Mouse (Mus musculus): ENCODE measurements around the gene Sdhc. TPM values are rescaled to one million over a fixed set of nuclear protein-coding genes. Genes with fewer than 3 reads are reported as not detected.

The Sdhc gene
- polyA plus RNA-seq, 1 experiment from 2014 or later = 258 TPM

DNA sequence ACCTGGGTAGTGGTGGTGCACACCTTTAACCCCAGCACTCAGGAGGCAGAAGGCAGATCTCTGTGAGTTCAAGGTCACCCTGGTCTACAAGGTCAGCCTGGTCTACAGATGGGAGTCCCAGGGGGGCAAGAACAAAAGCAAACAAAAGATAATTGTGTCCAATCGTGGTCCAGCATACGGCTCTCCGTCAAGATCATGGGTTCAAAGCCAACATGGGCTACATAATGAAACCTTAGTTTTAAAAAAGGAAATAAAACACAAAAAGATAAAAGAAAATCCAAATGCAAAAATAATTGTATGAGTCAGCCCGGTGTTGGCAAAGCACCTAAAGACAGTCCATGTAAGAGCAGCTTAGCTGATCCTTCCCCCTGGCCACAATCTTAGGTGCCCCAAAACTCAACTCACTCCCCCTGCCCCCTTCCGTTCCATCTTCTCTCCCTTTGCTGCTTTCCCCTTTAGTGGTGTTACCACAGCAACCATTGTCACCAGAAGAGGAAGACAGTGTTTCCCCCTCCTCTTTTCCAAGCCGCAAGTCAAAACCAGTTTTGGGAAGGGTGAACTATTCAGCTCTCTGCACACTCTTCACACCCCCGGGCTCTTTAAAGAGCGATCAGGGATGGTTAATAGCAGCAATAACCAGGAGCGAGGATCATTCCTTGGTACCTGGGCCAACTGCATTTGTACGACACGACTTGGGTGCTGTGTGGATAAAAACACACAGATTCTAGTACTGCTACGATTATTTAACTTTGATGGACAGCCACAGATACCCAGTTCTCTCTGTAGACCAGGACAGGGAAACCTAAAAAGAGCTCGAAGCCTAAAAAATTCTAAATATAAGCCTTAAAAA, 37.7 kb upstream of the Sdhc start:
- no peak overlapping the region for H3K4me3 ChIP-seq (replicated peaks)

DNA sequence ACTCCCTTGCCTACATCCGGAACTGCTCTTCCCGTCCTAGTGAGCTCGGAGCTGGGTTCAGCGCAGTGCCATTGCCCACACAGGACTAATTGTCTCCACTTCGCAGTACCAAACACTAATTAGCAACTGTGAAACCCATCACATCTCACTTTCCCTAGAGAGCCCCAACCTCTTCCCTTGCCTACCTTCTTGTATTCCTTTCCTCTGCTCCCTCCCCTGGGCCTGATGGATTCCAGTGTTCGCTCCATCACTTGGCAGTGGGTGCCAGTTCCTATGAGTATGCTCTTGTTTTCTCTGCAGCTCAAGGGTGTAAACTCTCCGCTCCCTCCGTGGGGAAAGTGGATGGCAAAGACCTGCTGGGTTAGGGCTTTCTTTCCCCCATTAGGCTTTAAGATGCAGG, 35.3 kb upstream of the Sdhc start:
- H3K36me3 ChIP-seq = no peaks in the 10 kb centered on the region
- H3K27me3 ChIP-seq (replicated peaks) = no peaks in the 10 kb centered on the region
- 67% methylated on average over 8 of the region's 8 CpGs for WGBS
- H3K4me2 ChIP-seq = no peak overlapping the region
- H3K9me3 ChIP-seq = no peaks in the 10 kb centered on the region
- no peak overlapping the region for H3K9ac ChIP-seq
- no peak overlapping the region for H3K4me3 ChIP-seq (replicated peaks)
- H3K4me1 ChIP-seq = peaks cover 22% of the 10 kb centered on the region
- no peak for ATAC-seq (ENCODE audit: insufficient read depth, low FRiP score, low read depth)
- no peak overlapping the region for H3K27ac ChIP-seq

More for the DNA sequence above, 37.7 kb upstream of the Sdhc start:
- Histone ChIP-seq H3K4me1 (peaks cover 25% of the 10 kb centered on the region), H3K27me3 (replicated peaks) (no peaks in the 10 kb centered on the region), H3K27ac (no peak overlapping the region), H3K36me3 (no peaks in the 10 kb centered on the region), H3K4me2 (no peak overlapping the region), H3K9ac (no peak overlapping the region), H3K9me3 (no peaks in the 10 kb centered on the region)
- no peak for ATAC-seq (ENCODE audit: insufficient read depth, low FRiP score, low read depth)
- WGBS = 68% methylated on average over 13 of the region's 13 CpGs

DNA sequence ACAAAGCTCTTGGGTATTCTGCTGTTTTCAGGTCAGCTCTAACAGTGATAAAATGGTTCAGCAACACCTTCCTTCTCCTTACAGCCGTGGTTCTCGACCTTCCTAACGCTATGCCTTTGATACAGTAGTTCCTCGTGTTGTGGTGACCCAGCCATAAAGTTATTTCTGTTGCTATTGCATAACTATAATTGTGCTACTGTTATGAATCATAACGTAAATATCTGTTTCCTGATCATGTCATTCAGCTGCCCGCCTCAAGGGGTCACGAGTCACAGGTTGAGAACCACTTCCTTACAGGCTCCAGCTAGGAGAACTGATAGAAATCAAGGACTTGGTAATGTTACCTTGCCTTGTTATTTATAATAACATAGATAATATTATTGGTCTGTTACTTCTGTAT, 33.9 kb upstream of the Sdhc start:
- H3K27ac ChIP-seq = no peak overlapping the region
- H3K9me3 ChIP-seq = no peaks in the 10 kb centered on the region
- H3K4me1 ChIP-seq = peaks cover 16% of the 10 kb centered on the region
- H3K9ac ChIP-seq = no peak overlapping the region
- ATAC-seq (ENCODE audit: insufficient read depth, low FRiP score, low read depth) = no peak
- no peaks in the 10 kb centered on the region for H3K27me3 ChIP-seq (replicated peaks)
- no peak overlapping the region for H3K4me3 ChIP-seq (replicated peaks)
- no peak overlapping the region for H3K4me2 ChIP-seq
- no peaks in the 10 kb centered on the region for H3K36me3 ChIP-seq
- 64% methylated on average over 7 of the region's 7 CpGs for WGBS

DNA sequence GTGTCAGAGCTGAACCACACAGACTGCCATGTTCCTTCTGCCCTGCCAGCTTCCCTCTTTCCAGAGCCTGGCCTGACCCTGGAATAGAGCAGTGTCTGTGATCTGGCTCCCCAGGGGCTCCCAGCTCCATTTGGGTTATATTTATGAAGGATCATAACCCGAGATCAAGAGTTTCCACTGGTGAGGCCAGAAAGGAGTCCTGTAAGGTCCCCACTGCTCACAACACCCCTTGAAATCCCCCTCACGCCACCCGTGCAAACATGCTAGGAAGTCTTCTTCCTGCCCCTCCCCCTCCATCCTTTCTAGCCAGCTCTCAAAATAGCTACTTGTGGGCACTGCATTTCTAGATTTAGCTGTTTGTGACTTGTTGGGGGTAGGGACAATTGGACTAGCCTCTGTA, 33.2 kb upstream of the Sdhc start:
- Histone ChIP-seq H3K4me3 (replicated peaks) (no peak overlapping the region), H3K9ac (no peak overlapping the region), H3K4me1 (0 out of 2 replicates have a peak, but pooled peaks cover 10% of the 10 kb centered on the region), H3K9me3 (no peaks in the 10 kb centered on the region), H3K27ac (no peak overlapping the region), H3K4me2 (no peak overlapping the region), H3K27me3 (replicated peaks) (no peaks in the 10 kb centered on the region), H3K36me3 (no peaks in the 10 kb centered on the region)
- no peak for ATAC-seq (ENCODE audit: insufficient read depth, low FRiP score, low read depth)
- 53% methylated on average over 3 of the region's 3 CpGs for WGBS

DNA sequence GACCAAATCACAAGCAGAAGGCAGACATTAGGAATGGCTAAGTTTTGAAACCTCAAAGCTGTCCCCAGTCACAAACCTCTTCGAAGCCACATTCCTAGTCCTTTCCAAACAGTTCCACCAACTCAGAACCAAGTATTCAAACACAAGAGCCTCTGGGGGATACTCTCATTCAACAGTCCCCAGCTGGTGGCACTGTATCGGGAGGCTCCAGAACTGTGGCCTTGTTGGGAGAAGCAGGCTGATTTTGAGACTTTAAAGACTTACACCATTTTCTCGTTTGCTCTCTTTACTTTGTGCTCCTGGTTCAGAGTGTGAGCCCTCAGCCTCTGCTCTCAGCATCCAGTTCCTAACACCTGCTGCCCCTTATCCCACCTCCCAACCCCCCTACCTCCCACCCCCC, 32.6 kb upstream of the Sdhc start:
- 0 out of 2 replicates have a peak, but pooled peaks cover 10% of the 10 kb centered on the region for H3K4me1 ChIP-seq
- H3K9ac ChIP-seq = no peak overlapping the region
- ATAC-seq (ENCODE audit: insufficient read depth, low FRiP score, low read depth) = no peak
- H3K9me3 ChIP-seq = no peaks in the 10 kb centered on the region
- no peaks in the 10 kb centered on the region for H3K27me3 ChIP-seq (replicated peaks)
- H3K4me3 ChIP-seq (replicated peaks) = no peak overlapping the region
- WGBS = 83% methylated on average over 3 of the region's 3 CpGs
- H3K27ac ChIP-seq = no peak overlapping the region
- H3K4me2 ChIP-seq = no peak overlapping the region
- no peaks in the 10 kb centered on the region for H3K36me3 ChIP-seq

DNA sequence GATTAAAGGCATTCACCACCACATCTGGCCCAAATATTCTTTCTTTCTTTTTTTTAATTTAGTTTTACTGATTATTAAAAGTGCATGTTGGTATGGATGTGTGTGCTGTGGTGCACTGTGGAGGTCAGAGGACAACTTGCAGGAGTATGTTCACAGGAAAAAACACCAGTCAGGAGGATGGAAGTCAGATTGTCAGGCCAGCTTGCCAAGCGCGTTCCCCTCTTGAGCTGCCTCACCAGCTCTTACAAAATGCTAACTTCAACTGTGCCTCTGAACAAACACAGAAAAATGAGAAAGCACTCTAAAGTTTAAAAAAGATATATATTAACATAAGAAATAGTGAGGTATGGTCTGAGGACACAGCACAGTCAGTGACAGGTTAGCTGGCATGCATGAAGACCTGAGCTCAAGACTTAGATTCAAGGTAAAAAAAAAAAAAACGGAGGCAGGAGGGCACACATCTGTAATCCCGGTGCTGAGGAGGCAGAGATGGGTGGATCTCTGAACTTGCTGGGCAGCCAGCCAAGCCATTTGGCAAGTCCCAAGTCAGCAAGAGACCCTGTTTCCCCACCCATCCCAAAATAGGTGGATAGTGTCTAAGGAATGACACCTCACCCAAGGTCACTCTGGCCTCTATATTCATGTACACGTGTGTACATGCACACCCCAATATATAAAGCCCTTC, 29.2 kb upstream of the Sdhc start:
- Histone ChIP-seq H3K27me3 (replicated peaks) (no peaks in the 10 kb centered on the region), H3K36me3 (no peaks in the 10 kb centered on the region), H3K9me3 (no peaks in the 10 kb centered on the region), H3K4me3 (replicated peaks) (no peak overlapping the region), H3K27ac (no peak overlapping the region), H3K9ac (no peak overlapping the region), H3K4me2 (no peak overlapping the region), H3K4me1 (0 out of 2 replicates have a peak, but pooled peaks cover 4% of the 10 kb centered on the region)
- no peak for ATAC-seq (ENCODE audit: insufficient read depth, low FRiP score, low read depth)
- WGBS = 68% methylated on average over 5 of the region's 5 CpGs

DNA sequence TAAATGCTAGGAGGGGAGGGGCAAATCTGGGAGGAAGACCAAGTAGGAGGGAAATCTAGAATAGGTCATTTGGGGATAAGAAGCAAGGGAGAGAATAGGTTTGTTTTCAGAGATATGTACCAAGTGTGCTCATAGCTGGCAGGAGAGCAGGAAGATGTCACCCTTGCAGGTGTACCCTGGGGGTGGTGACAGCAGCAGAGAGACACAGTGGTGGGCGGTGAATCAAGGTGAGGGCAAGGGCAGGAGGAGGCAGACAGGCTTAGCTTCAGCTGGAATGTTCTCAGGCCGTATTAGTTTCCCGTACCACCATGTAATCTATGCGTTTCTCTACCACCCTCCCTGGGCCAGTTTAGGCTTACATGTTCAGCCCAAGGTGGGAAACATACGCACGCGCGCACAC, 22.4 kb upstream of the Sdhc start:
- ATAC-seq (ENCODE audit: insufficient read depth, low FRiP score, low read depth) = no peak
- 91% methylated on average over 8 of the region's 8 CpGs for WGBS
- no peak overlapping the region for H3K9ac ChIP-seq
- H3K4me2 ChIP-seq = no peak overlapping the region
- H3K36me3 ChIP-seq = no peaks in the 10 kb centered on the region; the same call in 1 of the 2 replicates
- H3K4me3 ChIP-seq (replicated peaks) = no peak overlapping the region
- no peaks in the 10 kb centered on the region for H3K4me1 ChIP-seq
- no peak overlapping the region for H3K27ac ChIP-seq
- no peaks in the 10 kb centered on the region for H3K9me3 ChIP-seq
- H3K27me3 ChIP-seq (replicated peaks) = no peaks in the 10 kb centered on the region

DNA sequence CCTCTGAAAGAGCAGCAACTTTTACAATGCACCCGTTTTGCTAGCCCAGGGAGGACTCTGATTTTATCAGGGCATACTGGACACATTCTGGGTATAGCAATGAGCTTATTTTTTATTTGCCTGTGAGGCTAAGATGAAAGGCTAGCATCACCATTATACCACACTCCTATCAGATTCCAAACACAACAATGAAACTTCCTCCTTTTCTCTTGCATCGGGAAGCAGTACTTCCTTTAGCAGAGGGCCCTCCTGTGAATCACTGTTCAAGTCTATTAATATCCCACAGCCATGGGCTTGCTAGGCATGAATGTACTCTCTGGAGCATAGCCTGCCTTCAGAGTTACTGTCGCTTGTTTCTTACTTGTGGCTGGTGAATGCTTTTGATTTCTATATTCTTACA, 20.7 kb upstream of the Sdhc start:
- Histone ChIP-seq H3K4me1 (no peaks in the 10 kb centered on the region), H3K36me3 (no peaks in the 10 kb centered on the region; the same call in 1 of the 2 replicates), H3K27ac (no peak overlapping the region), H3K4me2 (no peak overlapping the region), H3K27me3 (replicated peaks) (no peaks in the 10 kb centered on the region), H3K9ac (no peak overlapping the region), H3K4me3 (replicated peaks) (no peak overlapping the region), H3K9me3 (no peaks in the 10 kb centered on the region)
- 61% methylated on average over 3 of the region's 3 CpGs for WGBS
- ATAC-seq (ENCODE audit: insufficient read depth, low FRiP score, low read depth) = no peak

DNA sequence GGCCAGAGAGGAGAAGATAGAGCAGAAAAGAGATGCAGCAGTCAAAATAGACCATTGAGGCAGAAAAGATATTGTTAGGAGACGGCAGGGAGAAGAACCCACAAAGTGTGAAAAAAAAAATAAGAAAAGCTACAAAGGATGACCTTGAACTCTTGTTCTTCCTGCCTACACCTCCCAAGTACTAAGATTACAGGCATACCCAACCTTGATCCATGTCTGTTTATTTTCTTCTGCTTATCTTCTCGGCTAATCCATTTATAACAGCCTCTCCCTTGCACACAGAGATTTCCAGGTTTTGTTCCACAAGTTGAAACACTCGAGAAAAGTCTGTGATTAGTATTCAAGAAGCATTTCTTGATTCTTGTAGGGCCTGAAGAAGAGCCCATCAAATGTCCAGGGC, 19.5 kb upstream of the Sdhc start:
- Histone ChIP-seq H3K9ac (no peak overlapping the region), H3K27me3 (replicated peaks) (no peaks in the 10 kb centered on the region), H3K9me3 (no peaks in the 10 kb centered on the region), H3K27ac (0 out of 2 replicates have a peak overlapping the region, but pooled peaks have one; percentile 38), H3K36me3 (no peaks in the 10 kb centered on the region; the same call in 1 of the 2 replicates), H3K4me3 (replicated peaks) (no peak overlapping the region), H3K4me2 (no peak overlapping the region), H3K4me1 (no peaks in the 10 kb centered on the region)
- 35% methylated on average over 3 of the region's 3 CpGs for WGBS
- no peak for ATAC-seq (ENCODE audit: insufficient read depth, low FRiP score, low read depth)

DNA sequence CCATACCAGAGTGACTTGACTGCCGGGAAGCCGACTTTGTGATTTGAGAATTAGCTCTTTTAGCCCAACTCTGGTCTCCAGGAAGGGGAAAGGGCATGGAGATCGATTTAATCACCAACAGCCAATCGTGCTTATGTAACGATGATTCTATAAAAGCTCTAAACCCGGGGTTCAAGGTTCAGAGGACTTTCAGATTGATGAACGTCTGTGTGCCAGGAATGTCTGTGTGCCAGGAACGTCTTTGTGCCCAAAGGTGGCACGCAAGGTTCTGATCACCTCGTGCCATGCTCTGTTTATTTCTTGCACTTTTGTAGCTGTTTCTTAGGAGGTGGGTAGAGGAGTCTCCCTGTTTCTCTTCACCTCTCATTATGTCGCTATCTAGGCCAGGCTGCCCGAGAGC, 18.5 kb upstream of the Sdhc start:
- no peaks in the 10 kb centered on the region for H3K4me1 ChIP-seq
- H3K36me3 ChIP-seq = no peaks in the 10 kb centered on the region; the same call in 1 of the 2 replicates
- H3K4me2 ChIP-seq = no peak overlapping the region
- WGBS = 83% methylated on average over 12 of the region's 12 CpGs
- H3K27me3 ChIP-seq (replicated peaks) = no peaks in the 10 kb centered on the region
- ATAC-seq (ENCODE audit: insufficient read depth, low FRiP score, low read depth) = no peak
- H3K9me3 ChIP-seq = no peaks in the 10 kb centered on the region
- no peak overlapping the region for H3K27ac ChIP-seq
- no peak overlapping the region for H3K9ac ChIP-seq
- no peak overlapping the region for H3K4me3 ChIP-seq (replicated peaks)

DNA sequence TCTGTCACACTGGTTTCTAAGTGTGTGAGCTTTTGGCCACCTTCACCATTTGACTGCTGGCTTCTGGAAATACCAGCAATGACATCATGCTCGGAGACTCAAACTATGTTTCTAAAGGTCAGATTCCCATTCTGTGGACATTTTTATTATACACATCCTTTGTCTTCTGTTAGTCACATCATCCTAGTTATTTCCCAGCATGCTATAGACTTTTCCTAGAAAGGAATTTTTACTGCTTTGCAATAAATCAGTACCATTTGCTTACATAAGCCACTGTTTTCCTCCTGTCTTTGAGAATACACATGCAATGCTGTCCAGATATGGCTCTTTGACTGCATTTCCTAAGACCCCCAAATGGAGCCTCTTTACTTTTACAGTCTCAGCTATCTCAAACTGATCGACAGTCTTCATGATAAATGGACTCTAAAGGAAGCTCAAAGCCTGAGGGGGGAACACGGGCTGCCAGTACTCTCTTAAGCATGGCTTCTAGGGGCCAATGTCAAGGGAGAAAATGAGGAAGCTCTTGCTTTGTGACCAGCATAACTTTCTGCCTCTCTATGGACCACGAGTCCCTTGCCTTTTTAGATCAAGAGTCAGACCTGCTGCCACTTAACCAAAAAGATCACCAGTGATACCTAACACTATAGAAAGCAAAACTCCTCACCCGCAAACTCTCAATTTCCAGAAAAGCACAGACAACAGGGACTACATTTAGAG, 15.4 kb upstream of the Sdhc start:
- 57% methylated on average over 5 of the region's 5 CpGs for WGBS
- no peak overlapping the region for H3K4me2 ChIP-seq
- no peaks in the 10 kb centered on the region for H3K4me1 ChIP-seq
- no peak for ATAC-seq (ENCODE audit: insufficient read depth, low FRiP score, low read depth)
- H3K9me3 ChIP-seq = no peaks in the 10 kb centered on the region
- H3K9ac ChIP-seq = no peak overlapping the region
- H3K4me3 ChIP-seq (replicated peaks) = no peak overlapping the region
- no peaks in the 10 kb centered on the region; the same call in 1 of the 2 replicates for H3K36me3 ChIP-seq
- H3K27ac ChIP-seq = no peak overlapping the region
- H3K27me3 ChIP-seq (replicated peaks) = no peaks in the 10 kb centered on the region

DNA sequence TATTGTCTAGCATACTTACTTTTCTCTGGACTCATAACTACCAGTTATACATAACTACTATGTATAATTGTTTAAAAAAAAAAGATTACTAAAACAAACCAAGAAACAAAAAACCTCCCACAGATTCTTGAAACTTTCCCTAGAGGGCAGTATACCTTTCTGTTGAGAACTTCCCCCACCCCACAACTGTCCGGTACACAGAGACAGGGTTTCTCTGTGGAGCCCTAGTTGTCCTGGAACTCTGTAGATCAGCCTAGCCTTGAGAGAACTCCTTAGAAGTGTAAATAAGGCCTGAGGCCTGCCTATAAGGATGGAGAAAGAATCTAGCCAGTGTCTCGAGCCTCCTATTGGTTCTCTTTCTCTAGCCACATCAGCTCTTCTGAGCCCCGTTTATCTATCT, 13.9 kb upstream of the Sdhc start:
- 41% methylated on average over 3 of the region's 3 CpGs for WGBS

More for the DNA sequence above, 13.9 kb upstream of the Sdhc start:
- no peak for ATAC-seq (ENCODE audit: insufficient read depth, low FRiP score, low read depth)
- H3K27me3 ChIP-seq (replicated peaks) = no peaks in the 10 kb centered on the region
- no peak overlapping the region for H3K9ac ChIP-seq
- H3K36me3 ChIP-seq = no peaks in the 10 kb centered on the region
- no peak overlapping the region for H3K4me3 ChIP-seq (replicated peaks)
- no peak overlapping the region for H3K27ac ChIP-seq
- H3K4me2 ChIP-seq = no peak overlapping the region
- H3K9me3 ChIP-seq = no peaks in the 10 kb centered on the region
- peaks cover 9% of the 10 kb centered on the region; the same call in 1 of the 2 replicates for H3K4me1 ChIP-seq
